Mouse (Mus musculus) small intestine, adult 2 months (tissue): ENCODE data around the gene Dock4.

ENCODE experiments used
- CTCF ChIP-seq: fragments of 200-500 bp; IDR thresholded peaks from 2 replicates; pipeline ENCODE4 v1.5.1; 2012; ENCODE audit warnings: low read depth, mild to moderate bottlenecking, control low read depth, inconsistent platforms, low read length, moderate library complexity, mixed read lengths; ENCODE audit not compliant: insufficient replicate concordance, insufficient read length; ENCODE audit errors: extremely low read depth
- POLR2A ChIP-seq: fragments of 200-500 bp; IDR thresholded peaks from 2 replicates; pipeline ENCODE4 v1.6.1; 2012; ENCODE audit warnings: low read depth, mild to moderate bottlenecking, control low read depth, inconsistent platforms, low read length, moderate library complexity

GRCm38 (mm10) chr12:40795768-40796167 is 350.0 kb downstream of the Dock4 start:
- TF ChIP-seq CTCF (no peak), POLR2A (no peak)
